Mouse (Mus musculus) ES-Bruce4 (cell line): ENCODE data around the gene Plekha5. TPM values are rescaled to one million over a fixed set of nuclear protein-coding genes. Genes with fewer than 3 reads are reported as not detected.

Experiments
- H3K27ac ChIP-seq: 2 replicates; pipeline ENCODE4 v1.5.1; 2012; ENCODE audit warnings: low read length, inconsistent platforms; ENCODE audit not compliant: insufficient read depth
- H3K27me3 ChIP-seq: 2 replicates; pipeline ENCODE4 v1.6.1; 2012; ENCODE audit warnings: mild to moderate bottlenecking, low read length, inconsistent platforms; ENCODE audit not compliant: control insufficient read depth, poor library complexity, insufficient read depth, severe bottlenecking
- H3K36me3 ChIP-seq: 2 replicates; pipeline ENCODE4 v1.6.1; 2012; ENCODE audit warnings: inconsistent platforms, mild to moderate bottlenecking, low read length, moderate library complexity; ENCODE audit not compliant: control insufficient read depth, poor library complexity, insufficient read depth, severe bottlenecking
- H3K4me1 ChIP-seq: one replicate; pipeline ENCODE4 v1.8.1; 2011; ENCODE audit warnings: low read length; ENCODE audit not compliant: control insufficient read depth, insufficient read depth
- H3K4me3 ChIP-seq: 2 replicates; pipeline ENCODE4 v1.5.1; 2011; ENCODE audit warnings: low read depth, mild to moderate bottlenecking, low read length
- H3K9ac ChIP-seq: 2 replicates; pipeline ENCODE4 v1.6.1; 2012; ENCODE audit warnings: low read depth, mild to moderate bottlenecking, inconsistent platforms; ENCODE audit not compliant: poor library complexity, severe bottlenecking
- H3K9me3 ChIP-seq: replicated peaks from 2 replicates; pipeline ENCODE4 v1.6.1; 2012; ENCODE audit warnings: mild to moderate bottlenecking, low read length, inconsistent platforms; ENCODE audit not compliant: control insufficient read depth, poor library complexity, insufficient read depth, severe bottlenecking
- CTCF ChIP-seq: IDR thresholded peaks from one replicate; pipeline ENCODE4 v1.8.1; 2011; ENCODE audit warnings: low read depth, low read length
- EP300 ChIP-seq: IDR thresholded peaks from 2 replicates; pipeline ENCODE4 v1.6.1; 2011; ENCODE audit warnings: low read depth, low read length; ENCODE audit not compliant: insufficient read depth
- POLR2A ChIP-seq: IDR thresholded peaks from one replicate; pipeline ENCODE4 v1.8.1; 2011; ENCODE audit warnings: low read length; ENCODE audit not compliant: insufficient read depth
- polyA plus RNA-seq: library from polyadenylated mRNA; stranded (reverse); fragments of >200 nt; gene quantifications from 2 replicates; pipeline ENCODE4 v1.2.4, GENCODE M21; 2011; ENCODE audit warnings: low read depth; ENCODE audit not compliant: missing spikeins, insufficient read depth, insufficient read length

Gene Plekha5
- polyA plus RNA-seq, 1 experiment: 80.3 TPM

GRCm38 (mm10) chr6:140501841-140502240 is 78.0 kb downstream of the Plekha5 start:
- Histone ChIP-seq H3K4me1 (peaks cover 3% of the 10 kb centered on the region), H3K27ac (no peak overlapping the region), H3K9me3 (no peaks in the 10 kb centered on the region), H3K4me3 (no peak overlapping the region), H3K9ac (no peak overlapping the region), H3K27me3 (no peaks in the 10 kb centered on the region), H3K36me3 (no peaks in the 10 kb centered on the region)
- TF ChIP-seq EP300 (no peak), POLR2A (no peak), CTCF (no peak)

- H3K9ac ChIP-seq: no peak overlapping the region
- no peak overlapping the region for H3K4me3 ChIP-seq
- no peaks in the 10 kb centered on the region for H3K9me3 ChIP-seq
- TF ChIP-seq POLR2A: no peak
- no peak for TF ChIP-seq CTCF
- TF ChIP-seq EP300: no peak
- H3K36me3 ChIP-seq: no peaks in the 10 kb centered on the region
- peaks cover 3% of the 10 kb centered on the region for H3K4me1 ChIP-seq
- H3K27me3 ChIP-seq: no peaks in the 10 kb centered on the region
- no peak overlapping the region for H3K27ac ChIP-seq
These were observed 80.9 kb downstream of the Plekha5 start for GRCm38 (mm10) chr6:140504796-140505195.

GRCm38 (mm10) chr6:140507605-140508004 is 83.8 kb downstream of the Plekha5 start:
- no peak overlapping the region for H3K9ac ChIP-seq
- no peaks in the 10 kb centered on the region for H3K36me3 ChIP-seq
- no peaks in the 10 kb centered on the region for H3K27me3 ChIP-seq
- no peaks in the 10 kb centered on the region for H3K9me3 ChIP-seq
- no peak overlapping the region for H3K4me3 ChIP-seq
- no peak overlapping the region for H3K27ac ChIP-seq
- no peak for TF ChIP-seq CTCF
- no peak for TF ChIP-seq EP300
- no peak for TF ChIP-seq POLR2A
- peaks cover 2% of the 10 kb centered on the region for H3K4me1 ChIP-seq

DNA sequence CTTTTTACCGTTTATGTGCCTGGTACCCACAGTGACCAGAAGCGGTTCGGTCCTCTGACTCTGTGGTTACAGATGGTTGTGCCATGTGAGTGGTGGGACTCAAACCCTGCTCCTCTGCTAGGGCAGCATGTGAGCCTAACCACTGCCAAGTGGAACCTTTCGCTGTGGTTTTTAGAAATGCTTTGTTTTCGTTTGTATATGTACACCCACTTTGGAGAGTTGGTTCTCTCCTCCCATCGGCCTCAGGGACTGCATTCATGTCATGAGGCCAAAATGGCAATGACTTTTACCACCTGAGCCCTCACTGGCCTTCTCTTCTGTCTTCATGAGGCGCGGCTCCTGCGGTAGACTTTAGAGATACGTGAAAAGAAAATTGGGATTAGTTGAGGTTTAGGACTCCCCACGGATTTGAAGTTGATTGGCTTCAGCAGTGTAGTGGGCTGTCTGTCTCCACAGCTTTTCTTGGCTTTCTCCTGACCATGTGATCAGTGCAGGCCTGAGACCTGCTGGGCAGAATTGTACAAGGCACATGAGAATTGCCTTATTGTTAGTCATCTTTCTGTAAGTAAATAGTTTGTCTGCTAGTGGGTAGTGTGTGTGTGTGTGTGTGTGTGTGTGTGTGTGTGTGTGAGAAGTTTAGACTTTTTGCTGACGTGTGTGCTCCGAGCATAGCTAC is 84.8 kb downstream of the Plekha5 start:
- Histone ChIP-seq H3K36me3 (no peaks in the 10 kb centered on the region), H3K4me3 (no peak overlapping the region), H3K27ac (no peak overlapping the region), H3K9ac (no peak overlapping the region), H3K4me1 (peaks cover 2% of the 10 kb centered on the region), H3K9me3 (no peaks in the 10 kb centered on the region), H3K27me3 (no peaks in the 10 kb centered on the region)
- no peak for TF ChIP-seq POLR2A
- no peak for TF ChIP-seq EP300
- TF ChIP-seq CTCF: no peak

- Histone ChIP-seq H3K27ac (no peak overlapping the region), H3K27me3 (no peaks in the 10 kb centered on the region), H3K9ac (no peak overlapping the region), H3K4me3 (no peak overlapping the region), H3K9me3 (no peaks in the 10 kb centered on the region), H3K4me1 (peaks cover 3% of the 10 kb centered on the region), H3K36me3 (no peaks in the 10 kb centered on the region)
- TF ChIP-seq POLR2A: no peak
- TF ChIP-seq CTCF: no peak
These were observed 85.3 kb downstream of the Plekha5 start for GRCm38 (mm10) chr6:140509151-140509530.

DNA sequence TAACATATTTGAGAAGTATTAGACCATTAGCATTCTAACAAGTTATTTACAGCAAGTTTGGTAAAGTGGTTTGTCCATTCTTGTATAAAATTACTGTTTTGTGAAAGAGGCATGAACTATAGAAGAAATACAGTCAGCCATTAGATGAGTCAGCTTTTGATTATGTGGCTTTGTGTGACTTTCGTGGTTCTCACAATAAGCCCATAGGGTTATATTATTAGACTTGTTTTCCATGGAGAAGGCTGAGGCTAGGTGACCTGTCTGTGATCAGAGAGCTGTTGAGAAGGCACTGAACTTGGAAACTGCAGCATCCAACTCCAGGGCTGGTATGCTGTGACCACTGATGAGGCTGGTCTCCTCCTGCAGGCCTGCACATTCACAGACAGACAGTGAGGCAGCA is 88.2 kb downstream of the Plekha5 start:
- Histone ChIP-seq H3K4me1 (peaks cover 7% of the 10 kb centered on the region), H3K4me3 (no peak overlapping the region), H3K27ac (no peak overlapping the region), H3K27me3 (no peaks in the 10 kb centered on the region), H3K36me3 (no peaks in the 10 kb centered on the region), H3K9me3 (no peaks in the 10 kb centered on the region), H3K9ac (no peak overlapping the region)
- TF ChIP-seq EP300: no peak
- TF ChIP-seq POLR2A: no peak
- no peak for TF ChIP-seq CTCF
